Mouse (Mus musculus): Measurements from ENCODE around the gene Ms4a14. TPM values are rescaled to one million over a fixed set of nuclear protein-coding genes. Genes with fewer than 3 reads are reported as not detected.

Ms4a14 gene
- total and polyA plus RNA-seq, 3 experiments = not detected

DNA sequence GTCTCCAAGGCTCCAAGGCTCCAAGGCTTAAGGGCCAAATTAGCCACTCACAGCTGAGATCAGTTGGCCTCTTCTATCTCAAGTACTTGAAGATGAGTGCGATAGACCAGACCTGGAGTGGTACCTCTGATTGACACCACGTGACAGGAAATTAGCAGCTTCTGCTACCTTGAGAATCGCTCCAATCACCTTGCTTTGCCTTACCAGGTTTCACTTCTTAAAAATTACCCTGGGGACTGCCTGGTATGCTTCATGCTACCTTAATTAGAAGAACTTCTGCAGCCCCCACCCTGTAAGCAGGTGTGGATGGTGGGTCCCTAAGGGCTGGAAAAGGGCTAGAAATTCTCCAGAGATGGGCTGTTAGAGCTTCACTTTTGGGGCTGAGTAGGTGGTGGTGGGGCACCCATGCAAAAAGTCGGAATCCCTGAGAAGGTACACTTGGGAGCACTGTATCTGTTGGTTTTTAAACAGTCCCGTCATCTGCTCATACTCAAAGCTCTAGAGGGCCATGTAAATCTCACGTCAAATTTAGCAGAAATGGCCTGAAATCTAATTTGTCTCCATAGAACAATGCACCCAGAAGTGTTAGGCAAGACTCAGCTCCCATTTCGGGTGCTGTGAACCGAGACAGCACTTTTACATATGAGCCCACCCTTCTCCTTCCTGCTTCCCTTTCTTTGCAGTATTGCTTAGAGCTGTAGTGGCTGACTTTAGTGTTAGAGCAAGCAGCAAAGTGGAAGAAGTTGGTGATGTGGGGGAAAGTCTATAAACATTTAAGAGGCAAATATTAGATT, 48.0 kb downstream of the Ms4a14 start, which contains the start of gene Ms4a1:
Ms4a1 (minus strand) TSS at position 190 of the 794 bp plus-strand sequence.
- TF ChIP-seq MAFK (IDR thresholded peaks at IDR 0.05; ENCODE audit: borderline replicate concordance, low read depth, low read length) (no peak), ZKSCAN1 (IDR thresholded peaks at IDR 0.05; ENCODE audit: low read depth, low read length) (no peak), ELF1 (IDR thresholded peaks at IDR 0.05; ENCODE audit: low read depth, low read length) (no peak), MXI1 (IDR thresholded peaks at IDR 0.05; ENCODE audit: low read depth, low read length) (no peak), MYB (IDR thresholded peaks at IDR 0.05; ENCODE audit: low read depth, low read length) (no peak), ZMIZ1 (IDR thresholded peaks at IDR 0.05; ENCODE audit: low read depth, low read length) (no peak), CHD2 (IDR thresholded peaks at IDR 0.05; ENCODE audit: low read length) (no peak)
- DNase-seq (ENCODE audit: low read depth, low spot score) = no peak

DNA sequence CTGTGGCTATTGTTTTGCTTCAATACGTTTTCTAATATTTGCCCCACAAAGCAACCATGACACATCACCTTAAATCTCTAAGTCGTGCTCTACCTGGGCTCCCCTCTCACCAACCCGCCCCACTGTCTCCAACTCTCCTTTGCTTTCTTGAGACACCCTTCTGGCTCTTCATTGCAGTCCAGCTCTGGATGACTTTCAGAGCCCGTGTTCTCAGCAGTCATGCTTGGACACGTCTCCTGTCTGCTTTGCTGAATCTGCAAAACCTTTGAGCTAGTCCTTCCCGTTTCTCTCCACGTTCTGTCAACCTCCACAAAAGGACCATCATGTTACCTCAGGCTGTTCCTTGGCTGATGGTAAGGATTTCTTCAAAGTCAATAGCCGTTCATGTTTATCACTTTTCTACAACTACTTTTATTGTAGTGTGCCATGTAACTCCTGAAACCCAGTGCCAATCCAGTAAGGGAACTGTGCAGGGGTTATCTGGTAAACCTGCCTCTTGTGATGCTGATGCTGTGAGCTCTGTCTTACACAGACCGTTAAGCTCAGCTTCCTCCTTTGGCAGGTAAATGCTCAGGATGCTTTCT, 49.6 kb downstream of the Ms4a14 start:
- Histone ChIP-seq H3K9me3 (replicated peaks; ENCODE audit: insufficient read depth, low read length) (no peaks in the 10 kb centered on the region), H3K27ac (ENCODE audit: control insufficient read depth, low read depth, low read length) (no peak overlapping the region), H3K27me3 (ENCODE audit: control insufficient read depth in 1 of 2, insufficient read depth in 2 of 2, low read length in 2 of 2) (no peaks in the 10 kb centered on the region), H3K4me1 (ENCODE audit: control insufficient read depth in 1 of 2, insufficient read depth in 2 of 2, low read length in 2 of 2) (no peaks in the 10 kb centered on the region), H3K4me3 (ENCODE audit: control insufficient read depth in 1 of 2, insufficient read depth in 1 of 2, low read depth in 2 of 2, low read length in 2 of 2) (no peak overlapping the region), H3K9ac (ENCODE audit: control insufficient read depth, low read depth, low read length, poor library complexity, severe bottlenecking) (no peak overlapping the region), H3K79me2 (ENCODE audit: control insufficient read depth, insufficient read depth, low read length, poor library complexity) (no peaks in the 10 kb centered on the region), H3K36me3 (ENCODE audit: control insufficient read depth in 1 of 2, insufficient read depth in 2 of 2, low read length in 2 of 2) (no peaks in the 10 kb centered on the region)
- DNase-seq (ENCODE audit: low read depth, low spot score) = no peak
- TF ChIP-seq ZNF384 (IDR thresholded peaks at IDR 0.05; ENCODE audit: low read depth, low read length) (no peak), ETS1 (IDR thresholded peaks at IDR 0.05; ENCODE audit: low read depth, low read length) (no peak), SMC3 (IDR thresholded peaks at IDR 0.05; ENCODE audit: low read depth, low read length) (no peak), GATA1 (IDR thresholded peaks at IDR 0.05; ENCODE audit: low read depth, low read length) (no peak), ZKSCAN1 (IDR thresholded peaks at IDR 0.05; ENCODE audit: low read depth, low read length) (no peak), SIN3A (IDR thresholded peaks at IDR 0.05; ENCODE audit: low read length) (no peak), RAD21 (IDR thresholded peaks at IDR 0.05; ENCODE audit: low read depth, low read length) (no peak), CTCF (IDR thresholded peaks at IDR 0.05 in 2 of 3, conservative IDR thresholded peaks at IDR 0.05 in 1 of 3; ENCODE audit: control insufficient read depth in 1 of 3, insufficient read depth in 1 of 3, low read depth in 2 of 3, low read length in 3 of 3, poor library complexity in 1 of 3, severe bottlenecking in 1 of 3) (no peak), ZMIZ1 (IDR thresholded peaks at IDR 0.05; ENCODE audit: low read depth, low read length) (no peak), POLR2A (IDR thresholded peaks at IDR 0.05; ENCODE audit: control insufficient read depth in 1 of 2, insufficient read depth in 1 of 2, low read depth in 1 of 2, low read length in 2 of 2, poor library complexity in 1 of 2) (no peak), MAZ (IDR thresholded peaks at IDR 0.05; ENCODE audit: low read depth, low read length) (no peak), TAL1 (IDR thresholded peaks at IDR 0.05; ENCODE audit: low read length) (no peak), ELF1 (IDR thresholded peaks at IDR 0.05; ENCODE audit: low read depth, low read length) (no peak), GABPA (IDR thresholded peaks at IDR 0.05; ENCODE audit: low read depth, low read length) (no peak), HCFC1 (IDR thresholded peaks at IDR 0.05; ENCODE audit: low read depth, low read length) (no peak), USF2 (IDR thresholded peaks at IDR 0.05; ENCODE audit: borderline replicate concordance in 1 of 2, insufficient read depth in 1 of 2, low read depth in 1 of 2, low read length in 2 of 2) (no peak), TCF12 (IDR thresholded peaks at IDR 0.05; ENCODE audit: low read depth, low read length) (no peak), MXI1 (IDR thresholded peaks at IDR 0.05; ENCODE audit: low read depth, low read length) (no peak)

More for the DNA sequence above, 48.0 kb downstream of the Ms4a14 start, which contains the start of gene Ms4a1:
- Histone ChIP-seq H3K36me3 (ENCODE audit: control insufficient read depth in 1 of 2, insufficient read depth in 2 of 2, low read length in 2 of 2) (no peaks in the 10 kb centered on the region), H3K9ac (ENCODE audit: control insufficient read depth, low read depth, low read length, poor library complexity, severe bottlenecking) (no peak within 1 kb of the TSS), H3K27me3 (ENCODE audit: control insufficient read depth in 1 of 2, insufficient read depth in 2 of 2, low read length in 2 of 2) (no peaks in the 10 kb centered on the region), H3K27ac (ENCODE audit: control insufficient read depth, low read depth, low read length) (no peak within 1 kb of the TSS), H3K4me1 (ENCODE audit: control insufficient read depth in 1 of 2, insufficient read depth in 2 of 2, low read length in 2 of 2) (no peaks in the 10 kb centered on the region), H3K9me3 (replicated peaks; ENCODE audit: insufficient read depth, low read length) (no peaks in the 10 kb centered on the region), H3K4me3 (ENCODE audit: control insufficient read depth in 1 of 2, insufficient read depth in 1 of 2, low read depth in 2 of 2, low read length in 2 of 2) (no peak within 1 kb of the TSS), H3K79me2 (ENCODE audit: control insufficient read depth, insufficient read depth, low read length, poor library complexity) (no peaks in the 10 kb centered on the region)
